Comparison of ENCODE assay signal across 13 mouse cellular contexts in genomic region chr4:28889630-28890029, GRCm38 (mm10).
"Had no signal": no experiment of that assay in that cellular context is flagged by ENCODE, and none has a peak within 500 bp of the region (broad histone marks: within the 10 kb centered on the region; RNA-seq: fewer than 3 reads in every experiment).

No protein-coding gene starts in this region.

- H3K4me2 ChIP-seq: hindbrain, embryonic 15.5 days; liver, embryonic 13.5 days; midbrain, embryonic 12.5 days had no signal

- DNase-seq: kidney, adult 18-20 months; kidney, postnatal 36 days; layer of hippocampus, postnatal 36 days; liver, embryonic 13.5 days; lung, adult 2 months; lung, postnatal 14 days; lung, postnatal 4 days; thymus, adult 18-20 months; thymus, postnatal 36 days had no signal

- H3K27ac ChIP-seq: hindbrain, embryonic 15.5 days; kidney, postnatal 0 days; liver, embryonic 13.5 days; midbrain, embryonic 12.5 days had no signal

- H3K36me3 ChIP-seq: hindbrain, embryonic 15.5 days; liver, embryonic 13.5 days; midbrain, embryonic 12.5 days had no signal

- H3K9me3 ChIP-seq: hindbrain, embryonic 15.5 days; liver, embryonic 13.5 days; midbrain, embryonic 12.5 days had no signal

- H3K9ac ChIP-seq: hindbrain, embryonic 15.5 days; liver, embryonic 13.5 days; midbrain, embryonic 12.5 days had no signal

- H3K4me1 ChIP-seq: hindbrain, embryonic 15.5 days; liver, embryonic 13.5 days; midbrain, embryonic 12.5 days had no signal

- H3K4me3 ChIP-seq: hindbrain, embryonic 15.5 days; left cerebral cortex, adult 2 months; liver, embryonic 13.5 days; midbrain, embryonic 12.5 days had no signal

- H3K27me3 ChIP-seq: hindbrain, embryonic 15.5 days; liver, embryonic 13.5 days; midbrain, embryonic 12.5 days had no signal
